Mouse (Mus musculus): ENCODE results near the gene Ube2g1. TPM values are rescaled to one million over a fixed set of nuclear protein-coding genes. Genes with fewer than 3 reads are reported as not detected.
"Not testable (repeated sequence)": the region's sequence is repeated elsewhere in the genome, so short reads cannot be mapped to it uniquely, and the experiment has no call there.

The Ube2g1 gene
- polyA plus RNA-seq, 1 experiment from 2014 or later, result 90.3 TPM

DNA sequence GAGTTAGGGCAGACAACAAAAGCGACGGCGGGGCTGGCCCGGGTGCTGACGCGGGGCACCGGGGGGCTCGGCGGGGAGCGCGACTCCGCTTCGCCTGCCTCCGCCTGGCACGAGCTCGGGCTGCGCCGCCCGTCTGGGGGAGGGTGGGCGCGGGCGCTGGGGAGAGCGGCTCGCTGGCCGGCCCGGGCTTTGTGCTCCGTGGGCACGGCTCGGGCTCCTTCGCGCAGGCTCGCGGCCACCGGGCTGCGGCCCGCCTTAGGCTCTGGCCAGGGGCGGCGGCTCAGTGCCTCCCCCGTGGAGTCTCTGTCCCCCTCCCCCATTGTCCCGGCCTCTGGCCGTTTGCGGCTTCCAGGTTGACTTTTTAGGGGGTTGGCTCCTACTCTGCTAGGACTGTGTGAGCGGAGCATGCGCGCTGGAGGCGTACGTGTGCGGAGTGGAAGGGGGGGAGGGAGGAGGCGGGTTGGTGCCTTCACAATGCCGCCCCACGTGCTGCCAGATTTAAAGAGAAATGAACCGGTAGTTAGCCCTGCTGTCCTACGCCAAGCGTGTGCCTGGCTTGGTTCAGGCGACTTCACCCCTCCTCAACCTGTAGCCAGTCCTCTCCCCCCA lies 1.1 kb downstream of the Ube2g1 start:
- ATAC-seq (ENCODE audit: insufficient number of reproducible peaks, insufficient read depth, low FRiP score, low TSS enrichment), result peak; percentile 94
- Histone ChIP-seq H3K36me3 (no peaks in the 10 kb centered on the region), H3K9ac (peak overlapping the region; percentile 97), H3K4me3 (peak overlapping the region; percentile 97), H3K4me1 (peaks cover 9% of the 10 kb centered on the region), H3K9me3 (no peaks in the 10 kb centered on the region), H3K27me3 (no peaks in the 10 kb centered on the region), H3K4me2 (replicated peaks) (peak overlapping the region; percentile 65), H3K27ac (peak overlapping the region; percentile 99)
- 1% methylated on average over 28 of the region's 55 CpGs for WGBS

DNA sequence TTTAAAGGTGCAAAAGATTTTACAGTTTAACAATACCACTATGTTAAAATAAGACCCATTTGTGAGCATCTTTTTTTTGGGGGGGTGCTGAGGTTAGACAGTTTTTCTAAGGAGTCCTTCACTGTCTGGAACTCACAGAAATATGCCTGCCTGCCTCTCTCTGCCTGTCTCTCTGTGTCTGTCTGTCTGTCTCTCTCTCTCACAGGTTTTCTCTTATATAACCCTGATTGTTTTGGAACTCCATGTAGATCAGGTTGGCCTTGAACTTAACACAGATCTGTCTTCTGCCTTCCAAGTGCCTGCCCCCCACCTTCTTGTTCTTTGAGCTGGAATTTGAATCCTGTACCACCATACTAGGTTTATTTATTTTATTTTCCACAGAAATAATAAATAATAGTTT lies 2.2 kb downstream of the Ube2g1 start:
- no peaks in the 10 kb centered on the region for H3K36me3 ChIP-seq
- H3K27me3 ChIP-seq, result no peaks in the 10 kb centered on the region
- peak overlapping the region; percentile 65; the same call in 1 of the 2 replicates for H3K4me2 ChIP-seq (replicated peaks)
- no peak overlapping the region for H3K4me3 ChIP-seq
- no peak overlapping the region for H3K9ac ChIP-seq
- ATAC-seq (ENCODE audit: insufficient number of reproducible peaks, insufficient read depth, low FRiP score, low TSS enrichment), result no peak
- no peaks in the 10 kb centered on the region for H3K9me3 ChIP-seq
- H3K27ac ChIP-seq, result no peak overlapping the region
- peaks cover 9% of the 10 kb centered on the region for H3K4me1 ChIP-seq

GRCm38 (mm10) chr11:72614336-72614735 lies 7.3 kb downstream of the Ube2g1 start:
- H3K9me3 ChIP-seq; H3K4me3 ChIP-seq; H3K36me3 ChIP-seq; H3K9ac ChIP-seq; ATAC-seq (ENCODE audit: insufficient number of reproducible peaks, insufficient read depth, low FRiP score, low TSS enrichment); H3K4me2 ChIP-seq (replicated peaks); H3K4me1 ChIP-seq; H3K27me3 ChIP-seq; H3K27ac ChIP-seq: not testable (repeated sequence)
- 82% methylated on average over 3 of the region's 3 CpGs for WGBS

- WGBS, result 92% methylated on average over 3 of the region's 4 CpGs
- Histone ChIP-seq H3K4me2 (replicated peaks) (no peak overlapping the region), H3K27me3 (no peaks in the 10 kb centered on the region), H3K27ac (no peak overlapping the region), H3K4me1 (no peaks in the 10 kb centered on the region), H3K36me3 (0 out of 2 replicates have a peak, but pooled peaks cover 4% of the 10 kb centered on the region), H3K9me3 (no peaks in the 10 kb centered on the region), H3K9ac (no peak overlapping the region), H3K4me3 (no peak overlapping the region)
- ATAC-seq (ENCODE audit: insufficient number of reproducible peaks, insufficient read depth, low FRiP score, low TSS enrichment), result no peak
These were observed 8.8 kb downstream of the Ube2g1 start for GRCm38 (mm10) chr11:72615931-72616330.

- WGBS, result 91% methylated on average over 1 of the region's 1 CpGs
- no peak for ATAC-seq (ENCODE audit: insufficient number of reproducible peaks, insufficient read depth, low FRiP score, low TSS enrichment)
- H3K9ac ChIP-seq, result no peak overlapping the region
These were observed 11.4 kb downstream of the Ube2g1 start for GRCm38 (mm10) chr11:72618476-72618875.

DNA sequence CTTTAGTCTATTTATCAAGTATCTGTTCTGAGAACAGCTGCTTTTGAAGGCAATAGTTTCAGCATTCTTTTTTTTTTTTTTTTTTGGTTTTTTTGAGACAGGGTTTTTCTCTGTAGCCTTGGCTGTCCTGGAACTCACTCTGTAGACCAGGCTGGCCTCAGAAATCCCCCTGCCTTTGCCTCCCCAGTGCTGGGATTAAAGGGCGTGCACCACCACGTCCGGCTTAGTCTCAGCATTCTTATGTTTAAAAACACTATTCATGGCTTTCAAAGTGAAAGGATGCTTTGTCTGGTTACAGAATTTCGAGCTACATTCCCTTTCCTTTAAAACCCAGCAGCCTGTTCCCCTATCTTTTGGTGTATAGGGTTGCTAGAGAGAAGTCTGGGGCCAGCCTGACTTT lies 35.6 kb downstream of the Ube2g1 start:
- ATAC-seq (ENCODE audit: insufficient number of reproducible peaks, insufficient read depth, low FRiP score, low TSS enrichment), result no peak
- no peaks in the 10 kb centered on the region for H3K27me3 ChIP-seq
- H3K36me3 ChIP-seq, result no peaks in the 10 kb centered on the region
- no peaks in the 10 kb centered on the region for H3K9me3 ChIP-seq
- no peak overlapping the region for H3K4me3 ChIP-seq
- no peak overlapping the region for H3K27ac ChIP-seq
- H3K4me2 ChIP-seq (replicated peaks), result no peak overlapping the region
- no peak overlapping the region for H3K9ac ChIP-seq
- H3K4me1 ChIP-seq, result no peaks in the 10 kb centered on the region
- 30% methylated on average over 4 of the region's 4 CpGs for WGBS

More at GRCm38 (mm10) chr11:72618476-72618875, 11.4 kb downstream of the Ube2g1 start:
- Histone ChIP-seq H3K27ac (no peak overlapping the region), H3K4me2 (replicated peaks) (no peak overlapping the region), H3K9me3 (no peaks in the 10 kb centered on the region), H3K27me3 (no peaks in the 10 kb centered on the region), H3K4me1 (no peaks in the 10 kb centered on the region), H3K4me3 (no peak overlapping the region), H3K36me3 (0 out of 2 replicates have a peak, but pooled peaks cover 4% of the 10 kb centered on the region)

DNA sequence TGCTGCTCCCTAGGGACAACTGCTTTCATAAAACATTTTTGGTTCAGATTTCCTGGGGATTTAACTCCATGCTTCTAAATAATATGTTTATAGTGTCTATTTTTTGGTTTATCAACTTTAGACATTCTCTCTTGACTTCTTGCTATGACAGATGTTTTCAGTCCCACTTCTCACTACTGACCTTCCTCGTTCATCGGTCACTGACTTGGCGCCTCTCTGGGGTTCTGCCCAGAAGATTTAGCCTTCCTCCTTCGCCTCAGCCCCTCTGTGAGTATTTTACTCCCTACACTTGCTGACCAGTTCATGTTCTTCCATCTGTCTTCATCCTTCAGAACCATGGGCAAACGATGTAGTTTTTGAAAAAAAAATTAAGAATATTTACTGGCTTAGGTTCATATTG lies 38.3 kb downstream of the Ube2g1 start:
- Histone ChIP-seq H3K27ac (no peak overlapping the region), H3K27me3 (no peaks in the 10 kb centered on the region), H3K36me3 (no peaks in the 10 kb centered on the region), H3K9ac (no peak overlapping the region), H3K4me2 (replicated peaks) (no peak overlapping the region), H3K9me3 (no peaks in the 10 kb centered on the region), H3K4me3 (no peak overlapping the region), H3K4me1 (no peaks in the 10 kb centered on the region)
- no peak for ATAC-seq (ENCODE audit: insufficient number of reproducible peaks, insufficient read depth, low FRiP score, low TSS enrichment)
- 89% methylated on average over 5 of the region's 5 CpGs for WGBS

GRCm38 (mm10) chr11:72650347-72650746 lies 43.3 kb downstream of the Ube2g1 start:
- H3K36me3 ChIP-seq, result no peaks in the 10 kb centered on the region
- no peak overlapping the region for H3K4me3 ChIP-seq
- H3K27ac ChIP-seq, result no peak overlapping the region
- H3K4me1 ChIP-seq, result no peaks in the 10 kb centered on the region
- no peak for ATAC-seq (ENCODE audit: insufficient number of reproducible peaks, insufficient read depth, low FRiP score, low TSS enrichment)
- no peak overlapping the region for H3K4me2 ChIP-seq (replicated peaks)
- WGBS, result 80% methylated on average over 2 of the region's 2 CpGs
- H3K9me3 ChIP-seq, result no peaks in the 10 kb centered on the region
- no peak overlapping the region for H3K9ac ChIP-seq
- H3K27me3 ChIP-seq, result no peaks in the 10 kb centered on the region

- Histone ChIP-seq H3K4me3 (no peak overlapping the region), H3K4me2 (replicated peaks) (no peak overlapping the region), H3K27me3 (no peaks in the 10 kb centered on the region), H3K36me3 (no peaks in the 10 kb centered on the region), H3K4me1 (no peaks in the 10 kb centered on the region), H3K9me3 (no peaks in the 10 kb centered on the region), H3K27ac (no peak overlapping the region), H3K9ac (no peak overlapping the region)
- ATAC-seq (ENCODE audit: insufficient number of reproducible peaks, insufficient read depth, low FRiP score, low TSS enrichment), result no peak
These were observed 52.8 kb downstream of the Ube2g1 start for GRCm38 (mm10) chr11:72659918-72660317.

GRCm38 (mm10) chr11:72660359-72660758 lies 53.3 kb downstream of the Ube2g1 start:
- Histone ChIP-seq H3K36me3 (no peaks in the 10 kb centered on the region), H3K27me3 (no peaks in the 10 kb centered on the region), H3K9me3 (no peaks in the 10 kb centered on the region), H3K4me2 (replicated peaks) (no peak overlapping the region), H3K4me3 (no peak overlapping the region), H3K4me1 (no peaks in the 10 kb centered on the region), H3K27ac (no peak overlapping the region), H3K9ac (no peak overlapping the region)
- ATAC-seq (ENCODE audit: insufficient number of reproducible peaks, insufficient read depth, low FRiP score, low TSS enrichment), result no peak
- WGBS, result 92% methylated on average over 1 of the region's 1 CpGs

GRCm38 (mm10) chr11:72664641-72665040 lies 57.6 kb downstream of the Ube2g1 start:
- Histone ChIP-seq H3K9ac (no peak overlapping the region), H3K4me2 (replicated peaks) (no peak overlapping the region), H3K27ac (no peak overlapping the region), H3K4me1 (no peaks in the 10 kb centered on the region), H3K27me3 (no peaks in the 10 kb centered on the region), H3K9me3 (no peaks in the 10 kb centered on the region), H3K36me3 (no peaks in the 10 kb centered on the region), H3K4me3 (no peak overlapping the region)
- 92% methylated on average over 4 of the region's 4 CpGs for WGBS
- ATAC-seq (ENCODE audit: insufficient number of reproducible peaks, insufficient read depth, low FRiP score, low TSS enrichment), result no peak

- Histone ChIP-seq H3K4me2 (replicated peaks) (no peak overlapping the region), H3K4me3 (no peak overlapping the region), H3K27me3 (no peaks in the 10 kb centered on the region), H3K9ac (no peak overlapping the region), H3K36me3 (no peaks in the 10 kb centered on the region), H3K9me3 (no peaks in the 10 kb centered on the region), H3K4me1 (no peaks in the 10 kb centered on the region), H3K27ac (no peak overlapping the region)
- no peak for ATAC-seq (ENCODE audit: insufficient number of reproducible peaks, insufficient read depth, low FRiP score, low TSS enrichment)
These were observed 63.6 kb downstream of the Ube2g1 start for GRCm38 (mm10) chr11:72670634-72671033.

Measured in embryonic facial prominence, embryonic 12.5 days (tissue).